Mouse (Mus musculus): ENCODE results near the gene Gatb.
"Not testable (repeated sequence)": the region's sequence is repeated elsewhere in the genome, so short reads cannot be mapped to it uniquely, and the experiment has no call there.

The Gatb gene

DNA sequence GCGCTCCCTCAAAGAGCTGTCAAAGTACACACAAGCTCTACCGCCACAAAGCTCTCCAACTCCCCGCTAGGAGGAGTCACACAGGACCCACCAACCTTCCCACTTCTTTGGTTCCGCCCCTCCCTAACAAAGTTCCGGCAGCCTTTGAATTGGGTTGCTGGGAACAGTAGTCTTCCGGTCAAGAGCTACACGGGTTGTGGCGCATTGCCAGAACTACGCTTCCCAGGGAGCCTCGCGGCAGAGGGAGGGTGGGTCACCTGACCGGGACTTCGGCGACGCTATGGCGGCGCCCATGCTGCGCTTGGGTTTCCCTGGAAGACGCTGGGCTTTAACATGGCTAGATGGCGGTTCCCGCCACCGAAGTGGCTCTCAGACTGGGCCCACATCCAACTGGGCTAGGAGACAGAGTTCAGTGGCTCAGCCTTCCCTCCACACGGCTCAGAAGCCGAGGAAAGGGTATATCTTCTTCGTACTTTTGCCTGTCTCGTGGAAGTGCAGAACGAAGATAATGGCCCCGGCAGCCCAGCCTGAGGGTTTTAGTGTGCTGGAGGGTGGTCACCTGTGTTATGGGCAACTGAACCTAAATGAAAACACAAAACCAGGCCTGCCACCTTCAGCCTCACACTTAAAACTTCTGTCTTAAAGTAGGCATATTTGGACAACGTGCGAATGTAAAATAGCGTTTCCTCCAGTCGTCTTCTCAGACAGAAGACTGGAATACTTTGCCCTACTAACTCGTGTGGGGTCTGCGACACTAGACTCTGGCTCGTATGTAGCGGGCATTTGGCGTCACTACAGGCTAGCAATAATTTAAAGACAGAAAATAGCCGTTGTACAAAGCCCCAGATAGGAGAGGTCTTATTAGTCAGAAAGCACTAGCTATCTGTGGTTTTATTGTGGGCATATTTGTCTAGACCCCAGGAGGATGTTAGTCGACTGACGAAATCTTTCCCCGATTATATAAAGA is at the start of gene Gatb:
TSS of gene Gatb (plus strand) at position 256 of the 967 bp plus-strand sequence.
- peak; percentile 95 for DNase-seq

DNA sequence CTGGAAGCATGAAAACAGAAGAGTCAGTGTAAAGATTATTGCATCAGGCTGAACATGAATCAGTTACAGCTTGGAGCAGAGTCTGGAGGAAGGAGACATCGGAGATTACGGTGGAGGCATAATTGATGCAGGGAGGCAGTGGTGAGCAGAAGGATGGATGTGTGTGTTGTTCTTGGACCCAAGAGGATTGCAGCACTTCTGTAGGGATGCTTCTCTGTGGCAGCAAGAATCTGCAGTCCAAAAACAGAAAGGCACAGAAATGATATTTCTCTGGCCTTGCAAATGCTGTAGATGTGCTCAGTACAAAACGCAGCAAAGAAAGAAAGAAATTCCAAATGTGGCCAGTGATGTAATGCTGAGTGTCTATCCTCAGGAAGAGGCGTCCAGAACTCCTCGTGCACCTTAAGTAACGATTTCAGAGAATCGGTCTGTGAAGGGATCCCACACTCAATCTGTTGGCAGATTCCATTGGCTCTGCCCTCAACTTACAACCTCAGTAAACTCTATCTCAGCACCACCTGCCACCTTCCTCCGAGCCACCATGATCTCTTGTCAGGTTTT is 43.2 kb upstream of the Gatb start:
- no peak for DNase-seq

DNA sequence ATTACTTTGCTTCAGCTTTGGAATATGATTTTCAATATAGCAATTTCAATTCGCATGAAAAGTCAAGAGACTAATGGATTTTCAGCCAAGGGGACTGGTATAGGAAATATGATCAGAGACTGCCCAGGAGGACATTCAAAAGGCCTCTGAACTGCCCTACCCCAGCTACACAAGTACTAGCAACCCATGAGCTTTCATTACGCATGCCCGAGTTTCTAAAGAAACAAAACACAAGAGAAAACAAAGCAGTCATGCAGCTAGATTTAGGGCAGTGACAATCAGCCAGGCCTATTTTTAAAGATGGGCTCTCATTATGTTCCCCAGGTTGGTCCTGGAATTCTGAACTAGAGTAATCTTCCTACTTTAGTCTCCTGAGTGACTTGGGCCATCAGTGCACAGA is 41.5 kb upstream of the Gatb start:
- DNase-seq = no peak

DNA sequence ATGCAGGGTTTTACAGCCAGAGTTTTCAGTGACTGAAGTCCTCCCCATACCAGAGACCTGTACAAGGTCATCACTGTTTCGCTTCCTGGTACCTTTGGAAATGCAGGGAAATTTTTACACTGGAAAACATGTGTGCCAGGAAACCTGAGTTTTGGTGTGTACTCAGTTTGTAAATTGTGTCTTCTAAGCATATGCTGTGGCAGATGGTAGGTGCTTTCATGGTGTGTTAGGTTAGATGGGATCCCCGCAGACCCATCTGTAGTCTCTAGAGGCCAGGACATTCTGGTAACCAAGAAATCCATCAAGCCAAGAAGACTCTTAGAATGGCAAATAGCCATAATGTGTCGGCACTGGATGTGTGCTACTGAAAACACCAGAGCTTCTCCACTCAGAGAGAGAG is 38.9 kb upstream of the Gatb start:
- no peak for DNase-seq

DNA sequence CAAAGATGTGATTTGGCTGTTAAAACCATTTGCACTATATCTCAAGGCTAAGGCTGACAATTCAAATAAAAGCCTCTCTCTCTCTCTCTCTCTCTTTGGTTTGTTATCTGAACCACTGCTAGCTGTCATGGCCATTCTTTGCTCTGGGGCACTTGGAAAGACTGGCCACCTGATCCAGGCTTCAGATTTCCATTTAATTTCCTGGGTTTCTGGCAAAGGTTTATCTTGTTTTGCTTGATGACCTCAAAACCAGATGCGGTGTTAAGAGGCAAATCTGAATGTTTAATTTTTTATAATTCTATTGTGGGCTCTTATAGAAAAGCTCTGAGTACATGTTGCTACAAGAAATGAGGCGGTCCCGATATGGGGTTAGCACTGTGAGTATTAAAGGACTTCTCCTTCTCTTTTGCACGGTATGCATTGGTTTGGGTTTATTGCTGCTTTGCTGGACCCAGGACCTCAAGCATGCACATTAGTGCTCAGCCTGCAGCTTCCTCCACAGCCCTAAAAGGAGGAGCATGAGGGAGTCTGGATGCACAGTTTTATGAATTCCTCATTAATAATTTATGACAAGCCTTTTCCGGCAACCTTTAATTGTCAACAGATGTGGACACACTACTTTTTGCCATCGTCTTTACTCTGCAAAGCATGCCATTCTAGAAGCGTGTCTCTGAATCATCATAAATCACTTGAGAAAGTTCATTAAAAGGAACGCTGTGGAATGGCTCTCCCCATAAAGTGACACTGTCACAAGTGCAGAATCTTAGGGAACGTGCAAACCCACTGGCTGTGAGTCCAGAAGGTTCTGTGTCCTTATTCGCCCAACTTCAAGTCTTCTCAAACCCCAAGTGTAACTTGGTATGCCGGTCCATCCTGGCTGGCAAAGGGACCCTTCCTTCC is 38.0 kb upstream of the Gatb start:
- no peak for DNase-seq

DNA sequence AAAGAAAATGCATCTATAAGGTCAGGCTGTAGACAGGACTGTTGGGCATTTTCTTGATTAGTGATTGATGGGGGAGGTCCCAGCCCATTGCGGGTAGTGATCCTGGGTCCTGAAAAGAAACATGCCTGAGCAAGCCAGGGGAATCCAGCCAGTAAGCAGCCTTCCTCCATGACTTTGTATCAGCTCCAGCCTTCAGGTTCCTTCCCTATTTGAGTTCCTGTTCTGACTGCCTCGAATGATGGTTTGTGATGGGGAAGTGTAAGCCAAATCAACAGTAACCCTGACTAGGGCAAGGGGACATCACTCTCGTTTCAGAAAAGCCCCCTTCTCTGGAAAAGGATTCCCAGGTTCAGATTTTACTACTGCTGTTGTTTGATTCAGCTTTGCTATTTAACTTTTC is 31.2 kb upstream of the Gatb start:
- DNase-seq = no peak

DNA sequence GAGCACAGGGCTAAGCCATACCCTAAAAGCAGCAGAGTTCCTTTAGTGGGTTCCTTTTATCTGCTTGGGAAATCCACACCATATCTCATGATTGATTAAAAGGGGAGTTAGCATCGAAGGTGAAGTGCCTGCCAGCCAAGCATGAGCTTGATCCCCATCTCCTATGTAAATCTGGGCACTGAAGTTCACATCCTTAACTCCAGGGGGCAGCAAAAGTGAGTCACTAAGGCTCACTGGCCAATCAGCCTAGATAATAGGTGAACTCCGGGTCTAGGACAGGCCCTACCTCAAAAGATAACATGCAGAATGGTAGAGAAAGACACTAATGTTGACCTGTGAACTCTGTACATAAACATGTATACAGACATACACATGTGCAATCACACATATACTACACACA is 30.3 kb upstream of the Gatb start:
- peak; percentile 7 for DNase-seq

DNA sequence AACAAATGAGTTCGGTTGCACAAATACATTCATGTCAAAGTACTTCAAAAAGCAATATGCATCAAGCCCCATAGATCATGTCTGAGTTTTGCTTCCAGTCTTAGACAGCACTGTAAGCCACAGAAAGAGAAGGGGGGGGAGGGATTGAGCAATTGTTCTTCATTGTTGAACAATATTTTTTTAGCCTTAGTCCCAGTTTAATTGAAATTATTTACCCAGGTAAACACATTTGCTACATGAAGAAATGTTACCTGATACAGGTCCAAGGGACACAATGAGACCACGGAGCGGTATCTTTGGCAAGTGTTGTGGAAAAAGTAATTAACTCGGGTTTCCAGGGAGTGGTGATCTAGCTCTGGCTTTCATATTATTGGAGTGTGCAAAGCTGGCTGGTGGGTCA is 23.6 kb upstream of the Gatb start:
- no peak for DNase-seq

DNA sequence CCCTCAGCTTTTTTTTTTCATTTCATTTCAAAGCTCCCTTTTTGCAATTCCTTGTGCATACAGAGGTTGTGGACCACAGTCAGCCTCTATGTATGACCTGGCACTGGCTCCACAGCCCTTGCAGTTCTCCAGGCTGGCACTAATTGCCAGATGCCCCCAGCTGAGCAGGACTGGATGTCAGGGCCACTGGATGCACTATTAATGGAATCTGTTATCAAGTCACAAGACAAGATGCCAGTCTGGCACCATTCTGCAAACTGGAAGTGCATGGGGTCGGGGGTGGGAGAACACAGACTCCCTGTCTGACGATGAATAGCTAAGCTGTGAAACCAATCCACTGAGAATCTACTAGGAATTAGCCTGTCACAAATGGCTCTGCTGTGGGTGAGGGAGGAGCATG is 22.6 kb upstream of the Gatb start:
- no peak for DNase-seq

DNA sequence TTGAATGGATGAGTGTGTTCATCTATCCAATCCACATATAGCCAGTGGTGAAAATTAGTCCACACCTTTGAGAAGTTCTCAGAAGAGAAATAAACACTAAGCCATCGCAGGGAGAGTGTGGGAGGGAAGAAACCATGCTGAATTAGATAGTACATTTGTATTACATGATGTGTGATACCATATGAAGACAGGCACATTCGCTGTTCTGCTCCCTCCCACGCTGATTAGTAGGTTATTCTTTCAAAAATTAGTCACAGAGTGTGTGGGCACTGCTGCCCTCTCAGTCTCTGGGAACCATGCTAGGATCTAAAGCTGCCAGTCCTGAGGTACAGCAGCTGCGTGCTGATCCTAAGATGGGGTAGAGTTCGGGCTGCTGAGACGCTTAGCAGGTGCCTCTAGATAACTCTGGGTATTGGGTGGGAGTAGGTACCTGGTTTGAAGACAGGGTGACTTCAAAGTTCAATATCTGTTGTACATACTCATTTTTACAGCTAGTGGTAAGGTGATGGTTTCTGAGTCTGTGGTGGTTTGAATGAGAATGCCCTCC is 20.1 kb upstream of the Gatb start:
- no peak for DNase-seq

DNA sequence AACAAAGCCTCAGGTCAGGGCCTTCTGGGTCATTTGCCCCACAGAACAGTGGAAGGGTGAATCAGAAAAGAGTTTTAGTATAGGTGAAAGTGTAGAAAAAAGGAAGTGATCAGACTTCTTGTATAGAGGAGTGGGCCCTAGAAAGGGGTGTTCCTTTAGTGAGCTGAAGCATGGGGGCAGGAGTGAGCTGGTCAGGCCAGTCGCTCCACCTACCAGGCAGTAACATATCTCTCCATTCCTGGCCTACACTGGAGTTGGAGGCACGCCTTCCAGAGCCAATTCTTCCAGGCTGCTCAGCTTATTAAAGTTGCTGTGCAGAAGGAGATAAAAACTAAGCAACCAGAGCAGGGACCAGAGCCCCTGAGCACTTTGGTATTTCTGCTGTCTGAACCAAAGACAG is 9.3 kb upstream of the Gatb start:
- DNase-seq = no peak

DNA sequence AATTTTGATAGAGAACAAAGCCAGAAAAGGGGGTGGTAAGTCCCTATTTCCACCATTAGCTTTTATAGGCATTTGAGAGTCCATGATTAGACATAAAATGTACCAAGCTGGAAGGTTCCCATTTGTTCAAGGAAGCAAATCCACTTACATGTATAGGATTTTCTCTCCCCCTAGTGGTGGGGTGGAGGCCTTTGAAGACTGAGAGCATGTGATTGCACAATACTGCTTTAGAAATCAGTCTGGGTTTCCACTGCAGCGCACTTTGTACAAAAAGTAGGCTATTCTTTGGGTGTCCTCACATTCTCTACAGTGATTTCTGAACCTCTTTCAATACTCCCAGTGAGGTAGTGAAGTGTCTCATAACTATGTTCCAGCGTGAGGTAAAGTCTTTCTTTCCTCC is 2.6 kb upstream of the Gatb start:
- DNase-seq = peak; percentile 26

DNA sequence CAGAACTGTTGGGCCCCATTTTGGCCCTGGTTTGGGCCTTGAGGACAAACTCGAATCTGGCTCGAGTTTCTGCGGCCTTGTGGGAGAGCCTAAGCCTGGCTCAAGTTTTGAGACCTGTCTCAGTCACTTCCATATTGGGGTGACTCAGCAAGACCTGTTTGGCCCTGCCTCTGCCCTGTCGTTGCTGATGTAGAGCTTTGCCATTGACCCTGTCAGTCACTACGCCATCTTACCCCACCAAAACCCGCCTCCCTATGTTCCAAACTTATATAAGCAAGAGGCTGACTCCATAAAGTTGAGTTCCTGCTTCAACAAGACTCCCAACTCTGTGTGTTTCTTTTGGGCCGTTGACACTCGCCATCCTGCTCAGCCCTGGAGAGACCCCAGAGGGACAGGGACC is 1.4 kb upstream of the Gatb start:
- DNase-seq = not testable (repeated sequence)

DNA sequence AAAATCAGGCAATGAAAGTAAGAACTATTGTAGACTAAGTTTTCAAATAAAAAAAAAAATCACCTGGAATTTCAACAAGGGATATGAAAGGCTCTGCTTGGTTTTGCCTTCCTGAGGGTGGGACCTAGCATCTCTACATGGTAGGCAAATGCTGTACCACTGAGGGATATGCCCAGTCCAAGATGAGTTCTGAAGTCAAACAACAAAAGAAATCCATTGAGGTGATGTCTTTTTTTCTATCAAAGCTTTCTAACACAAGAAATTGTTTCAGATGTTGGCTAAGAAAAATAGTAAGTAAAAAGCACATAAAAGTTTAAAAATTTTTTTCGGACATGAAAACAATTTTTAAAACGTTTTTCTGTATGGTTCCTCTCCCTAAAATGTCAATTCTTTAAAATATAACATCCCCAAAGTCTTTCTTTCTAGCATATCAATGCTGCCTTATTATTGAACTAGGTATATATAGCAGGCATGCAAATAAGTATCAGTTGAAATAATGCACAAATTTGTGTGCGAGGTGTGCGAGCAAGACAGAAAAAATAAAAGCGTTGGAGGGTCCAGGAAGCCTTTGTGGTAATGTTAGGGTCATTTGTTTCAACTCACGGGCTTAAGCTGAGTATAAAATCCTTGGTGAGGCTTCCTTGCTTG is 579 bp upstream of the Gatb start:
- no peak for DNase-seq

DNA sequence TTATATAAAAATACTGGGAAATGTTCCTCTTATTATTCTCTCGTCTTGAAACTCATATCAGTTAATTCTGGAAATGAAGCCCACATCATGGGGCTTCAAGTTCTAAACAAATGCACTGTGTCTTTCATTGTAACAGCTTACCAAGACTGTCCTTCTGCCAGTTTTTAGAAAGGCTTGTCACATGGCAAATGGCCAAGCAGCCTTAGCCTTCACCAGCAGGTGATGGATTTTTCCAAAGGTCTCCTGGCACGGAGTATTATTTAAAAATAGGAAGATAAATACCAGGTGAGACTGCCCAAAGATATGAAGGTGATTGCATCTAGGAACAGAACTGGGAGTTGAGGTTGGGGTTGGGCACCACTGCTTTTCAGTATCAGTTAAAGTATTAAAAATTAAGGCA is 8.8 kb downstream of the Gatb start:
- no peak for DNase-seq

DNA sequence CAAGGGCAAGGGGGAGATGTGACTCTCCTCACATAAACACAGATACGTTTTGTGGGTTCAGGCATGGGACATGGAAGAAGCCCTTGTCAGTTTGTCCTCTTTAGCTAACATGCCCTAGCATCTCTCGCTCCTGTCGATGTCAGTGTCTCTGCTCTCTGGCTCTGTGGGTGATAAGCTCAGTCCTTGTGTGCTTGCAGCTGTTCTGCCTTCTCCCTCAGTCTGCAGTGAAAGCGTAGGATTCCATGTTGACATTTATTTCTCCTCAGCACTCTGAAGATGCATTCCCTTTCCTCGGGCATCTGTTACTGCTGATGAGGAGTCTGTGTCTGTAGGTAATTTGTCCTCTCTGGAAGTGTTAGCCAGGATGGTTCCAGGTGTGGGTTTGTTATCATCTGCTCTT is 9.3 kb downstream of the Gatb start:
- no peak for DNase-seq

DNA sequence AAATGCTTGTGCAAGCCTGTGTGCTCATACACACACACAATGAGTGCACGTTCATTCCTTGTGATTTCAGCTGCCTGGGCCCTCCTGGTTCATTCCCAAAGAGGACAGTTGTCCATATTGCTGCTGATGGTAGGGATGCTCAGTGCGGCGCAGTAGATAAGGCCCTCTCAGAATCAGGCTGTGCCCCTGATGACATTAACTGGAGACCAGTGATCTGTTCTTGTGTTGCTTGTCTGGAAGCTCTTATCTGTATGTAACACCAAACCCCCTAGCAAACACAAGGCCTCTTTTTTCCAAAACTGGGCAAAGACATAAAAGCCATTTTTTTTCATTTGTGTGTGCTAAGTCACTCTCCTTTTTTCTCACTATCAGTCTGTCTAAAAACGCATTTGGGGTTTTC is 11.0 kb downstream of the Gatb start:
- no peak for DNase-seq

DNA sequence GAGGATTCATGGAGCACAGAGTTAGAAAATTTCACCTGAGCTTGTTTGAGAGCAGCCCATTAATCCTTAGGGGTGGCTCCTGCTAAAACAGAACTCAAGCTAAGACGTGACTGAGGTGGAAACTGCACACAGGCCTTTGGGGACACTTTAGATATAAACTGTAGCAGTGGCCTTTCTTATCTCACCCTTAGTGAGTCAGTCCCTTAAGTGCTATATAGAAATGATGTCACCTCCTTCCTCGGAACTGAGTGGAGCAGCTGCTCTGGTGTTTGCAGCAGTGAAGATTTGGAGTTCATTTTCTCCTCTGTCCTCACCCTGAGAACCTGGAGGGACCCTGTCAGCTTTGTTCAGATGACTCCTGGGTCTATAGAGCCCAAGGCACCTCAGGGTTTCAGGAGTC is 14.8 kb downstream of the Gatb start:
- no peak for DNase-seq

DNA sequence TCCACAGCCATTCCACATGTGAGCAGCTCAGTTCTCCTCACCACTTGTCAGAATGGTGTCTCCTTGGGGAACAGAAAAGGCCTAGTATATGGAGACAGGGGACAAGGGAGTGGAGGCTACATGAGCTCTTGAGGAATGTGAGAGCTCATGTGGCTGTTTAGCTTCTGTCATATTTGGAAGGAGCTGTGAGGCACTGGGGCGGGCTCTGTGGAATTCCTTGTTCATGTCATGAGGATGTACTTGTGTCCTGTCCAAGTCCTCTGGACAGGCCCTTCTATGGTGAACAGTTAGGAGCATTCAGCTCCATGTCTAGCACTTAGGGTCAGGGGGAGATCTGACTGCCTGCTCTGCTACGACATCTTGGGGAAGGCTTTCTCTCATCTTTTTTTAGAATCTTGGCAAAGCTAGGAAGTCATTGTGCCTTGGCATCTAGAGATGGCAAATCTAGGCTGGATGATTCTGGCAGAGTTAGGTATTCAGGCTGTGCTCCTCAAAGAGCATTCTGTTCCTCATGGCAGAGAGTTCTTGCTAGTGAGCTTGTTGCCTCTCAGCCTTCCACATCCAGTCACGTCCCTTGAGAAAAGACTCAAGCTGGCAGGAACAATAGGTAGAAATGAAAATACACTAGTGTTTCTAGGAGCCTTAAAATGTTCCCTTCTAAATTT is 16.3 kb downstream of the Gatb start:
- DNase-seq = no peak

DNA sequence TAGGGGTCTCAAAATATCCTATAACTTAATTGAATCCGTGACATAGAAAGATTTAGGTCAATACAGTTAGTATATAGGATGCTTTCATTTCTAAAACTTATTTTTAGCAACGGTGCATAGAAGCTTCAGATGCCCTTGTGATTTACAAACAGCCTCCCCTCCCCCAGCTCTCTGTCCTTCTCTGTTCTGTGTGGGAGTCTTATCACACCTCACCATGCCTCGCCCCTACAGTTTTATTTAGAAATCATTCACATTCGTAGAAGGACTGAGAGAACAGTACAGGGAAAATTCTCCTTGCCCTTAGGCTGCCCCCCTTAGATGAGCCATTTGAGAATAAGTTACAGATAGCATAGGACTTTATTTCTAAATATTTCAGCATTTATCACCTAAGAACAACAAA is 18.1 kb downstream of the Gatb start:
- no peak for DNase-seq

DNA sequence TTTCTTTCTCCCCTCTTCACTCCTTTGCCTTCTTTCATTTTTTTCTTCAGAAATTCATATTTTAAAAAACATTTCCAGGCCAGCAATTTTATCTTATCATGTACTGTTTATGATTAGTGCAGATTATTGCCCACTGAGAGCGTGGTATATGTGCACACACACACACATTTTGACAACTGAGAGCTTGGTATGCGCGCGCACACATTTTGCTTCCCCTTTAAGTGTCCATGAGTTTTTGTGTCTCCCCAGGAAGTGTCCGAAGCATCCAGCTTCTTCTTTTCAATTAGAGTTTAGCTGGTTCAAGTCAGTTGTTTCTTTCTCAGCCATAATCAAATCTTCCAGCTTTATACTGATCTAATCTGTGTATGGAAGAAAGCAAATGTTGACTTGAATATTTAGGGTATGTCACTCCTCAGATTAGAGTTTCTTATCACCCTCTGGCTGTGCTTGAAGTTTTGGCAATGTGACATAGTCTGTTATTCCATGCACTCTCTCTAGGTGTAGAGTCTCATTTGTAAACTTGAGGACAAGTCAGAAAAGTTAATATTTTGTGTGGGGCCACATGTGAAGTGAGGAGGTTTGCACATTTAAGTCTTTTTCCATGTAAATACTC is 18.8 kb downstream of the Gatb start:
- no peak for DNase-seq

DNA sequence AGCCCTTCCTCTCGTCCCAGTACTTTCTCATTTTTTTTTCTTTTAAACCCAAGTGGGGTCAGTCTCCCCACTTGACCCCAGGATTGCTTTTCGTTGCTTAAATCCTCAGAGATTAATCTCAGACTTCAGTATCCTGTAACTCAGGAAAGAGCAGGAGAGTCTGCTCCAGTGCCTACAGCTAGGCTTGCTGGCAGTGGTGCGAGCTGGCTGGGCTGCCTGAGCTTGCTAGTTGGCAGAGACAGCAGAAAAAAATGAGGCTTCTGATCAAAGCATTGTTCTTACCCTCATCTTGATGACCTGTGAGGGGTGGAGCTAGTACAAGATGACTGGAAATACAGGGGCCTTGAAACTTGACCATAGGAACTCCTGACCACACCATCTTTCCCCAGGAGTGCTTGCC is 20.5 kb downstream of the Gatb start:
- no peak for DNase-seq

Measured in thymus, postnatal 14 days (tissue).